Mouse (Mus musculus) thymus, adult 2 months (tissue): Measurements from ENCODE around the gene Rims3. TPM values are rescaled to one million over a fixed set of nuclear protein-coding genes. Genes with fewer than 3 reads are reported as not detected.
A peak's percentile ranks its signal among the peaks of the same experiment; 100 is the strongest.

ENCODE experiments used
- DNase-seq: peaks from one replicate; pipeline ENCODE4 v3.0.0; 2021
- H3K27ac ChIP-seq: fragments of 200-500 bp; 2 replicates; pipeline ENCODE4 v1.5.1; 2012; ENCODE audit warnings: low read length, control low read depth; ENCODE audit not compliant: control insufficient read depth, insufficient read depth
- H3K27me3 ChIP-seq: fragments of 200-500 bp; 2 replicates; pipeline ENCODE4 v1.6.1; 2012; ENCODE audit warnings: mild to moderate bottlenecking, low read length, moderate library complexity, mixed read lengths; ENCODE audit not compliant: control insufficient read depth, insufficient read depth
- H3K36me3 ChIP-seq: fragments of 200-500 bp; 2 replicates; pipeline ENCODE4 v1.6.1; 2012; ENCODE audit warnings: mild to moderate bottlenecking, low read length, moderate library complexity; ENCODE audit not compliant: control insufficient read depth, insufficient read depth
- H3K4me1 ChIP-seq: fragments of 200-500 bp; replicated peaks from 2 replicates; pipeline ENCODE4 v1.6.1; 2012; ENCODE audit warnings: low read length; ENCODE audit not compliant: control insufficient read depth, insufficient read depth
- H3K4me3 ChIP-seq: fragments of 200-500 bp; 2 replicates; pipeline ENCODE4 v1.5.1; 2012; ENCODE audit warnings: mild to moderate bottlenecking, low read length, control low read depth, moderate library complexity; ENCODE audit not compliant: control insufficient read depth, insufficient read depth
- CTCF ChIP-seq: fragments of 200-500 bp; IDR thresholded peaks from 2 replicates; pipeline ENCODE4 v1.5.1; 2012; ENCODE audit warnings: mild to moderate bottlenecking, control low read depth, low read length, moderate library complexity, borderline replicate concordance; ENCODE audit not compliant: control insufficient read depth, poor library complexity, insufficient read depth; ENCODE audit errors: extremely low read depth
- POLR2A ChIP-seq: fragments of 200-500 bp; IDR thresholded peaks from 2 replicates; pipeline ENCODE4 v1.6.1; 2012; ENCODE audit warnings: mild to moderate bottlenecking, low read length, control low read depth, moderate library complexity; ENCODE audit not compliant: control insufficient read depth, poor library complexity, insufficient read depth; ENCODE audit errors: extremely low read depth
- WGBS: fragments of 180-500 bp; shearing (Covaris S2); methylation state at CpG from one replicate; pipeline ENCODE4 v1.1.7; 2018; 5-methylcytosine and 5-hydroxymethylcytosine counted together
- polyA plus RNA-seq: library from polyadenylated mRNA; depleted of rRNA; stranded (reverse); fragments of >200 nt; gene quantifications from 2 replicates; pipeline ENCODE4 v1.2.3, GENCODE M21; 2012

Rims3 gene
- polyA plus RNA-seq, 1 experiment, result 3.7 TPM

- no peaks in the 10 kb centered on the region for H3K4me1 ChIP-seq
- no peak for DNase-seq
- TF ChIP-seq POLR2A (no peak), CTCF (no peak)
- no peak overlapping the region for H3K27ac ChIP-seq
- 89% methylated on average over 11 of the region's 11 CpGs for WGBS
- no peaks in the 10 kb centered on the region for H3K36me3 ChIP-seq
- no peak overlapping the region for H3K4me3 ChIP-seq
- no peaks in the 10 kb centered on the region for H3K27me3 ChIP-seq
Measured at GRCm38 (mm10) chr4:120894584-120894983, 40.0 kb downstream of the Rims3 start.

- no peak for DNase-seq
- no peak overlapping the region for H3K27ac ChIP-seq
- no peaks in the 10 kb centered on the region for H3K36me3 ChIP-seq
- no peak for TF ChIP-seq CTCF
- TF ChIP-seq POLR2A, result no peak
- H3K4me1 ChIP-seq, result no peaks in the 10 kb centered on the region
- 87% methylated on average over 7 of the region's 7 CpGs for WGBS
- no peak overlapping the region for H3K4me3 ChIP-seq
- H3K27me3 ChIP-seq, result no peaks in the 10 kb centered on the region
Measured at GRCm38 (mm10) chr4:120895226-120895625, 40.6 kb downstream of the Rims3 start.

GRCm38 (mm10) chr4:120895810-120896584 is 41.4 kb downstream of the Rims3 start:
- H3K4me3 ChIP-seq, result no peak overlapping the region

DNA sequence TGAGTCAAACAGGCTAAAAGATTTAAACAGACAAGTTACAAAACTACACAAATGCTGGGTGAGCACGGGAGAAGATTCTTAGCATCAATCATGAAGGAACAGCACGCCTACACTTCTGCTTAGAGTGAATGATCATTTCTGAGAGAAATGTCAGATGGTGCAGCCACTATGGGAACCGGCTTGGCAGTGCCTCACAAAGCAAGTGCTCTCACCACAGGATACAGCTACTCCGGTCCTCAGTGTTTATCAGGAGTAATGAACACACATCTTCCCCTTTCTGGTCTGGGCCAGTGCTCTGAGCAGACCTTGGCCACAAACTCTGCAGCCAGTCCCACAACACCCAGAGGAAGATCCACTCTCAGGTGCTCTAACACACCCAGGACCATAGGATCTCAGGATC is 49.9 kb downstream of the Rims3 start:
- DNase-seq, result no peak
- H3K36me3 ChIP-seq, result no peaks in the 10 kb centered on the region
- WGBS, result 19% methylated on average over 4 of the region's 4 CpGs
- H3K27ac ChIP-seq, result no peak overlapping the region
- H3K4me1 ChIP-seq, result no peaks in the 10 kb centered on the region
- no peaks in the 10 kb centered on the region for H3K27me3 ChIP-seq
- TF ChIP-seq CTCF (no peak), POLR2A (no peak)
- H3K4me3 ChIP-seq, result no peak overlapping the region

More at GRCm38 (mm10) chr4:120895810-120896584, 41.4 kb downstream of the Rims3 start:
- H3K27me3 ChIP-seq, result no peaks in the 10 kb centered on the region
- H3K4me1 ChIP-seq, result no peaks in the 10 kb centered on the region
- DNase-seq, result no peak
- no peaks in the 10 kb centered on the region for H3K36me3 ChIP-seq
- TF ChIP-seq CTCF (no peak), POLR2A (no peak)
- H3K27ac ChIP-seq, result no peak overlapping the region
- WGBS, result 87% methylated on average over 7 of the region's 7 CpGs

GRCm38 (mm10) chr4:120905644-120906043 is 51.0 kb downstream of the Rims3 start:
- no peak overlapping the region for H3K4me3 ChIP-seq
- H3K36me3 ChIP-seq, result no peaks in the 10 kb centered on the region
- WGBS, result 68% methylated on average over 5 of the region's 5 CpGs
- no peaks in the 10 kb centered on the region for H3K27me3 ChIP-seq
- no peak overlapping the region for H3K27ac ChIP-seq
- no peak for TF ChIP-seq CTCF
- TF ChIP-seq POLR2A, result no peak
- DNase-seq, result no peak
- no peaks in the 10 kb centered on the region for H3K4me1 ChIP-seq

- Histone ChIP-seq H3K4me3 (no peak overlapping the region), H3K27ac (no peak overlapping the region), H3K4me1 (no peaks in the 10 kb centered on the region), H3K36me3 (no peaks in the 10 kb centered on the region), H3K27me3 (no peaks in the 10 kb centered on the region)
- TF ChIP-seq CTCF, result no peak
- no peak for TF ChIP-seq POLR2A
- peak; percentile 52 for DNase-seq
- 32% methylated on average over 15 of the region's 15 CpGs for WGBS
Measured at GRCm38 (mm10) chr4:120909558-120910150, 55.0 kb downstream of the Rims3 start.
